Mouse (Mus musculus): ENCODE results near the gene Bmper. TPM values are rescaled to one million over a fixed set of nuclear protein-coding genes. Genes with fewer than 3 reads are reported as not detected.

Bmper gene
- polyA plus RNA-seq, 1 experiment from 2014 or later, result 0.38 TPM

- no peak overlapping the region for H3K4me2 ChIP-seq
- H3K36me3 ChIP-seq (replicated peaks), result no peaks in the 10 kb centered on the region
- no peak overlapping the region for H3K27ac ChIP-seq (replicated peaks)
- ATAC-seq (ENCODE audit: insufficient read depth), result no peak
- no peaks in the 10 kb centered on the region; the same call in 1 of the 2 replicates for H3K4me1 ChIP-seq (replicated peaks)
- no peak overlapping the region for H3K4me3 ChIP-seq (replicated peaks)
- no peaks in the 10 kb centered on the region for H3K27me3 ChIP-seq
- no peak overlapping the region for H3K9ac ChIP-seq
- no peaks in the 10 kb centered on the region for H3K9me3 ChIP-seq (replicated peaks)
- WGBS (ENCODE audit: insufficient replicate concordance), result 52% methylated on average over 5 of the region's 5 CpGs
Measured at GRCm38 (mm10) chr9:23442168-23442567, 219.3 kb downstream of the Bmper start.

- 70% methylated on average over 4 of the region's 4 CpGs for WGBS (ENCODE audit: insufficient replicate concordance)
- ATAC-seq (ENCODE audit: insufficient read depth), result no peak
- H3K9ac ChIP-seq, result no peak overlapping the region
- no peak overlapping the region for H3K4me3 ChIP-seq (replicated peaks)
- H3K4me2 ChIP-seq, result no peak overlapping the region
- no peaks in the 10 kb centered on the region for H3K36me3 ChIP-seq (replicated peaks)
- H3K9me3 ChIP-seq (replicated peaks), result no peaks in the 10 kb centered on the region
- H3K27ac ChIP-seq (replicated peaks), result no peak overlapping the region
- no peaks in the 10 kb centered on the region for H3K27me3 ChIP-seq
- H3K4me1 ChIP-seq (replicated peaks), result no peaks in the 10 kb centered on the region; the same call in 1 of the 2 replicates
Measured at GRCm38 (mm10) chr9:23444975-23445374, 222.1 kb downstream of the Bmper start.

DNA sequence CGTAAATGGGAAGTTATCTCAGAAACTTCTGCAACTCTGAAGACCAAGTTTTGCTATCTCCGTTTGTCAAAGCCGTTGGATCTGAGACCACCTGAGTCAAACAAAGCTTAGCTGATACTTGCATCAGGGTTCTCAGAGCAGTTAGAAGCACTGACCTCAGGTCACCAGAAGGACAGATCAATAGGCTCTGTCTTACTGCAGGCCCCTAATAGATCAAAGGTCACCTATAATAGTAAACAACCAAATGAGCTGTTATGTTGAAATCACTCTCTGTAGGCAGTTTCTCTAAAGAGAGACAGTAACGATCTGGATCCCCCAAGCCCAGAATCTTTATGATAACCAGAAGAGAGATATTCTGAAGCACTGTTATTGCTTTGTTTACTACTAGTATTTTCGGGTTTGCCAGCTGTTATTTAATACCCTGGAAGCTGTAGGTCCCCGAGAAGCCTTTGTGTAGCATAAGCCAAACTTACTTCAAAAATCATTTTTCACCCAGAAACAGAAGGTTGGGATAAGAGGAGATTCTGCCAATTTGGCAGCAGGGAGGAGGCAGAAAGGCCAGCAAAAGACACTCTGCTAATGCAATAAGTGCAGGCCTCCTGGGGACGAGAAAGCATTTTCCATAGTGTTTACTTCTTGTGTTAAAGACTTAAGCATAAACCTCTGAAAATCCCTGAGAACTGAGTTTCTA, 224.5 kb downstream of the Bmper start:
- H3K4me1 ChIP-seq (replicated peaks), result no peaks in the 10 kb centered on the region; the same call in 1 of the 2 replicates
- WGBS (ENCODE audit: insufficient replicate concordance), result 47% methylated on average over 7 of the region's 7 CpGs
- no peak overlapping the region for H3K4me2 ChIP-seq
- no peak overlapping the region for H3K4me3 ChIP-seq (replicated peaks)
- no peaks in the 10 kb centered on the region for H3K9me3 ChIP-seq (replicated peaks)
- no peaks in the 10 kb centered on the region for H3K36me3 ChIP-seq (replicated peaks)
- no peaks in the 10 kb centered on the region for H3K27me3 ChIP-seq
- peak overlapping the region; percentile 20; the same call in 1 of the 2 replicates for H3K27ac ChIP-seq (replicated peaks)
- 0 out of 2 replicates have a peak, but pooled peaks have one; percentile 52 for ATAC-seq (ENCODE audit: insufficient read depth)
- H3K9ac ChIP-seq, result no peak overlapping the region

DNA sequence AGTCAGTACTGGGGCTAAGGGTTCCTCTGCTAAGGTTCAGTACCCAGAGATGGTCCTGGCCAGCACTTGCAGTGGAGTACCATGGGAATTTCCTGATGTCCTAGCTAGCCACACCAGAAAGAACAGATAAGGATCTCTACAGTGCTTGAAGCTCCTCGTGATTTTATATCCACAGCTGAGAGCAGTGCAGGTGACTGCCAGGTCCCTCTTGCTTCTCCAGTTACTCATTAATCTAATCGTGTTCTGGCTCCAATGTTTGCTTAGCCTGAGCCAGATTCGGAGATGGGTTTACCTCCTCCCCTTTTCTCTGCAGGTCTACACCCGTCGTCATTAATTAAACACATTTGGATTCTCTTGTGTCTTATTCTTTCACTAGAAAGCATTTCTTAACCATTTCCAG, 230.4 kb downstream of the Bmper start:
- no peaks in the 10 kb centered on the region for H3K36me3 ChIP-seq (replicated peaks)
- H3K27me3 ChIP-seq, result no peaks in the 10 kb centered on the region
- no peak overlapping the region for H3K9ac ChIP-seq
- no peak overlapping the region for H3K4me2 ChIP-seq
- H3K4me3 ChIP-seq (replicated peaks), result no peak overlapping the region
- no peak overlapping the region for H3K27ac ChIP-seq (replicated peaks)
- H3K4me1 ChIP-seq (replicated peaks), result 0 out of 2 replicates have a peak, but pooled peaks cover 2% of the 10 kb centered on the region
- no peaks in the 10 kb centered on the region for H3K9me3 ChIP-seq (replicated peaks)
- peak; percentile 67 for ATAC-seq (ENCODE audit: insufficient read depth)
- WGBS (ENCODE audit: insufficient replicate concordance), result 42% methylated on average over 5 of the region's 5 CpGs

DNA sequence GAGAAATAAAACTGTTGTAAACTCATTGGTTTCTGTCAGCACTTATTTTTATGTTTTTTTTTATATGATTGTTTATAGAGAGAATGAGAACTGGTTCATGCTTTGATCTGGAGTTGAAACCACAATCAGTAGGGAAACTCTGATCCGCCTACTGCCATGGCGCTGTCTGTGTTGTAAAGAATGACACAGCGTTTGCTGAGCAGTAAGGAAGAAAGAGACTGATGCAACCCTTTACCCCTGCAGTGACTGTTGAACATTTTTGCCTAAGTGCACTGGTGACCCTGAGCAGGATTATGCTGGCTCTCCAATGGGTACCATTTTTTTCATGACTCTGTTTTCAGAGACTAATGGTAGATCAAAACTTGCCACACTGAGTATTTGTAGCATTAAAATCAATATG, 234.3 kb downstream of the Bmper start:
- H3K9ac ChIP-seq, result no peak overlapping the region
- no peak overlapping the region for H3K4me2 ChIP-seq
- no peak for ATAC-seq (ENCODE audit: insufficient read depth)
- H3K4me3 ChIP-seq (replicated peaks), result no peak overlapping the region
- no peaks in the 10 kb centered on the region for H3K36me3 ChIP-seq (replicated peaks)
- WGBS (ENCODE audit: insufficient replicate concordance), result 46% methylated on average over 3 of the region's 3 CpGs
- 0 out of 2 replicates have a peak, but pooled peaks cover 2% of the 10 kb centered on the region for H3K4me1 ChIP-seq (replicated peaks)
- H3K27ac ChIP-seq (replicated peaks), result no peak overlapping the region
- H3K27me3 ChIP-seq, result no peaks in the 10 kb centered on the region
- no peaks in the 10 kb centered on the region for H3K9me3 ChIP-seq (replicated peaks)

DNA sequence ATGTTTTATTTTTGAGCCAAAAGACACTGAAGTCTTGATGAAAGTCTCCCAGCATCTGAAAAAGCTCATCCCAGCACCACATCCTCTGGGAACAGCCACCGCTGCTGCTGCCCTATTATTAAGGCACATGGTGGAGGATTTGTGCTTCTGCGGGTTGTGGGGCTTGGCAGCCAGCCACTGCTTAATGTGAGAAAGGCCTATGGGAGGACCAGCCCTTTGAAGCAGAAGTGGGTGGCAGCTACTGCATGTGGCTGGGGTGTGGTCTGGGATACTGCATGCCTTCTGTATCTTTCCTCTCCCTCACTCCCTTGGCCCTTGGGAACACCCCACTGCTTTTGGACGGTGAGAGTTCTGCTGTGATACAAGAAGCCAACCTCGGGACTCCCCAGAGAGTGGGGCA, 237.8 kb downstream of the Bmper start:
- H3K9me3 ChIP-seq (replicated peaks), result no peaks in the 10 kb centered on the region
- H3K4me1 ChIP-seq (replicated peaks), result no peaks in the 10 kb centered on the region
- H3K27ac ChIP-seq (replicated peaks), result no peak overlapping the region
- H3K9ac ChIP-seq, result no peak overlapping the region
- no peaks in the 10 kb centered on the region for H3K36me3 ChIP-seq (replicated peaks)
- H3K4me3 ChIP-seq (replicated peaks), result no peak overlapping the region
- 48% methylated on average over 4 of the region's 4 CpGs for WGBS (ENCODE audit: insufficient replicate concordance)
- H3K27me3 ChIP-seq, result no peaks in the 10 kb centered on the region
- no peak for ATAC-seq (ENCODE audit: insufficient read depth)
- no peak overlapping the region for H3K4me2 ChIP-seq

DNA sequence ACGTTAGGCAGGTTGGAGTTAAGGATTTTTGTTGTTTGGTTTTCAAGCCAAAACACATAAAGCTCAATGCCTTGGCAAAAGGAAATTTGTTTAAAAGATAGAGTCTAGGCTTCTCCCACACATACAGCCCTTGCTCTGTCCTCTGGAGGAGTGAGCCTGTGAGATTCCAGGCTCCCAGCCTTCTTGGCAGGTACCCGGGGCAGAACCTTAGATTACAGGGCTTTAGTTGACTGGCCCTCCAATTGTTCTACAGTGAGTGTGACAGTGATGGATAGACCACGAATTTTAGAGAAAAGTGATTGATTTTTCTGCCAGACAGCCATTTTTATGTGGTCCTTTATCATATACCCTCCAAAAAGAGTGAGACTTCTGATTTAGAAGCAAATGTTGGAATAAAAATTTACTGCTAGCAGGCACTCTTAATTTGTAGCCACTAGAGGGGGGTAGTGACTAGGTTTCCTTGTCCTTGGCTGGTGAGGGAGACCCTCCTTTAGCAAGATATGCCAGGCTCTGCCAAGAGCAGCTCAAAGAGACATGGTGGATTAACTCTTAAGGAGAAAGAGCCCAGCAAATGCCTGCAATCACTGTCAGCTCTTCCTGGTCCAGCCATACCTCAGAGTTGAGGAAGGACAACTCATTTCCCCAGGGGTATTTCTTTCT, 240.2 kb downstream of the Bmper start:
- Histone ChIP-seq H3K27ac (replicated peaks) (no peak overlapping the region), H3K4me3 (replicated peaks) (no peak overlapping the region), H3K4me2 (no peak overlapping the region), H3K36me3 (replicated peaks) (no peaks in the 10 kb centered on the region), H3K4me1 (replicated peaks) (no peaks in the 10 kb centered on the region), H3K9me3 (replicated peaks) (no peaks in the 10 kb centered on the region), H3K27me3 (no peaks in the 10 kb centered on the region), H3K9ac (no peak overlapping the region)
- no peak for ATAC-seq (ENCODE audit: insufficient read depth)
- 35% methylated on average over 3 of the region's 3 CpGs for WGBS (ENCODE audit: insufficient replicate concordance)

- H3K4me2 ChIP-seq, result no peak overlapping the region
- 57% methylated on average over 7 of the region's 7 CpGs for WGBS (ENCODE audit: insufficient replicate concordance)
- no peaks in the 10 kb centered on the region for H3K4me1 ChIP-seq (replicated peaks)
- H3K27me3 ChIP-seq, result no peaks in the 10 kb centered on the region
- H3K4me3 ChIP-seq (replicated peaks), result no peak overlapping the region
- no peaks in the 10 kb centered on the region for H3K9me3 ChIP-seq (replicated peaks)
- no peak overlapping the region for H3K27ac ChIP-seq (replicated peaks)
- no peaks in the 10 kb centered on the region for H3K36me3 ChIP-seq (replicated peaks)
- H3K9ac ChIP-seq, result no peak overlapping the region
- no peak for ATAC-seq (ENCODE audit: insufficient read depth)
Measured at GRCm38 (mm10) chr9:23464981-23465630, 242.2 kb downstream of the Bmper start.

GRCm38 (mm10) chr9:23469886-23470285, 247.0 kb downstream of the Bmper start:
- no peak overlapping the region for H3K9ac ChIP-seq
- 22% methylated on average over 1 of the region's 1 CpGs for WGBS (ENCODE audit: insufficient replicate concordance)
- no peak overlapping the region for H3K4me3 ChIP-seq (replicated peaks)
- H3K4me2 ChIP-seq, result no peak overlapping the region
- H3K4me1 ChIP-seq (replicated peaks), result no peaks in the 10 kb centered on the region
- no peaks in the 10 kb centered on the region for H3K9me3 ChIP-seq (replicated peaks)
- no peak overlapping the region for H3K27ac ChIP-seq (replicated peaks)
- no peak for ATAC-seq (ENCODE audit: insufficient read depth)
- H3K36me3 ChIP-seq (replicated peaks), result no peaks in the 10 kb centered on the region
- H3K27me3 ChIP-seq, result no peaks in the 10 kb centered on the region

DNA sequence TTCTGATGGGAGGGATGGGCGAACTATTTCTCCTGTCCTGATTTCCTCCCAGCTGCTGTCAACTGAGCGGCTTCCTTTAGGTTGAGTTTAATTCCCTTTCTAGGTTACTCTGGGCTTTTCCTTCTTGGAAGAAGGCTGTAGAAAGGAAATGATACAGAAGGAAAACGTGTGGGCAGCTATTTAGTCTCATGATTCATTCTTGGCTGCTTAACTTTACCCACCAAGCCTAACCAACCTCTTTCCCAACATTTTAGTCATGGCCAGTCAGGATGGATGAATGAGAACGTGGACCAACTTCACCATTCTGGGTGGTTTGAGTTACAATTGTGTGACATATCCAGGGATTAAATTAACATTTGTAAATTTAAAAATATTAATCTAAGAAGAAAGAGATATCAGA, 263.0 kb downstream of the Bmper start:
- Histone ChIP-seq H3K4me1 (replicated peaks) (no peaks in the 10 kb centered on the region), H3K4me3 (replicated peaks) (no peak overlapping the region), H3K27ac (replicated peaks) (no peak overlapping the region), H3K9me3 (replicated peaks) (no peaks in the 10 kb centered on the region), H3K9ac (no peak overlapping the region), H3K36me3 (replicated peaks) (no peaks in the 10 kb centered on the region), H3K4me2 (no peak overlapping the region), H3K27me3 (no peaks in the 10 kb centered on the region)
- no peak for ATAC-seq (ENCODE audit: insufficient read depth)
- WGBS (ENCODE audit: insufficient replicate concordance), result 42% methylated on average over 4 of the region's 4 CpGs

DNA sequence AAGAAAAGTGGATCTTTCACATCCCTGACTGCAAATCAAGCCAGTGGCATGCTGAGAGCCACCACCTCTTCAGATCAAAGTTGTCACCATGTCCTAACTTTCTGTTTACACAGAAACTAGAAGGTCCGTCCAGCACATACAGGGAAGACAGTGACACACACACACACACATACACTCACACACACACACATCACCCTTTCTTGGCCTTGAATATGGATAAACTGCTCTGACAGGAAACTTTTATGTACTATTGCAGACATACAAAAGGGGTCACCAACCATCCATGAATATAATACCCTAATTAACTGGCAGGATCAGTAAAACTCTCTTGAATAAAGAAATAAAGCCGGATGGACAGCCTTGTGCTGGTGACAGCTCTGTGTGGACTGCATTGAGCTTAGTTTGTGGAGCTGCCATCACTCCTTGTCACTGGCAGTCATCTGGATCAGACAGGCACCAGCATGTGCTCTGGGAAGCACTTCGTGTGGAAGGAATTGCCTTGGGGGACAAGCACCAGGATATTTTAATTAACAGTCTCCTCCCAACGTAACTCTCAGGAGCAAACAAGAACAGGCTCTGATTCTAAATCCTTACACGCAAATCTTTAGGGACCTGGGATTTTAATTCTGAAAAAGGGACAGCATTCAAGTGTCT, 264.0 kb downstream of the Bmper start:
- H3K9ac ChIP-seq, result no peak overlapping the region
- H3K27me3 ChIP-seq, result no peaks in the 10 kb centered on the region
- H3K27ac ChIP-seq (replicated peaks), result no peak overlapping the region
- H3K9me3 ChIP-seq (replicated peaks), result no peaks in the 10 kb centered on the region
- no peak for ATAC-seq (ENCODE audit: insufficient read depth)
- H3K4me3 ChIP-seq (replicated peaks), result no peak overlapping the region
- H3K4me1 ChIP-seq (replicated peaks), result no peaks in the 10 kb centered on the region
- WGBS (ENCODE audit: insufficient replicate concordance), result 57% methylated on average over 5 of the region's 5 CpGs
- H3K4me2 ChIP-seq, result no peak overlapping the region
- no peaks in the 10 kb centered on the region for H3K36me3 ChIP-seq (replicated peaks)

Data from liver, embryonic 15.5 days (tissue).